In the genomic region with DNA sequence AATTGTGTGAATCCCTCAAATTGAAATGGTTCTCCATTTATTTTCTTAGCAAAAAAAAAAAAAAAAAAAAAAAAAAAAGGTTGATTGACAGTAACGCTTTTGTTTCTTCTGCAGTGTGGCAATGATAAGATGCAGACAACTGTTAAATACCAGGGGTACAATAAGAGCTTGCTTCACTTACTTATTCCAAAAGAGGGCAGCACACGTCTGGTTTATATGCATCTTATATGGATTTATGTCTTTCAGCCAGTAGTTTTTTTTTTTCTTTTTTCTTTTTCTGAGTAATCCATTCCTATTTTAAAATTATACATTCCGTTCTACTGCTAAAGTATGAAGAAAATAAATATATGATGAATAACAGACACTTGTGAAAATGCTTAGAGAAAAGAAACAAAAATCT, we compare ENCODE assay signal across 9 mouse cellular contexts.
DNase-seq lines count a peak whose midpoint lies in the region; ATAC-seq and TF ChIP-seq lines count a peak whose summit lies in the region.
"Had no signal": no experiment of that assay in that cellular context is flagged by ENCODE, and none has a peak within 500 bp of the region (broad histone marks: within the 10 kb centered on the region; RNA-seq: fewer than 3 reads in every experiment).

No protein-coding gene starts in this region.

- H3K9me3 ChIP-seq in MEL (replicated peaks; ENCODE audit: insufficient read depth, low read length), result no peaks in the 10 kb centered on the region
- H3K9me3 ChIP-seq in forebrain, embryonic 16.5 days (ENCODE audit: control insufficient read depth, low read length), result no peaks in the 10 kb centered on the region

- H3K27ac ChIP-seq in kidney, adult 2 months (ENCODE audit: insufficient read depth, low read depth, low read length), result no peak overlapping the region
- H3K27ac ChIP-seq in MEL (ENCODE audit: control insufficient read depth, low read depth, low read length), result no peak overlapping the region
- H3K27ac ChIP-seq in forebrain, embryonic 16.5 days (ENCODE audit: low read length), result no peak overlapping the region
- no peak overlapping the region for H3K27ac ChIP-seq in thymus, adult 2 months (ENCODE audit: control insufficient read depth, insufficient read depth, low read length)
- H3K27ac ChIP-seq: liver, embryonic 14.5 days had no signal

- peak; percentile 14 for DNase-seq in kidney, adult 2 months
- no peak for DNase-seq in kidney, postnatal 10 days
- DNase-seq in 3T3-L1 (ENCODE audit: low read depth, low spot score) (peak; percentile 66), MEL (ENCODE audit: low read depth, low spot score) (peak; percentile 76)
- DNase-seq in T-cell, adult 2 months (ENCODE audit: low spot score), result no peak
- no peak for DNase-seq in cerebellum, adult 9-10 months
- DNase-seq in thymus, adult 2 months, result no peak

- peak; percentile 96 for ATAC-seq in forebrain, embryonic 16.5 days

- no peak overlapping the region for H3K4me2 ChIP-seq in forebrain, embryonic 16.5 days (ENCODE audit: low read length)

- H3K36me3 ChIP-seq in kidney, adult 2 months (ENCODE audit: control insufficient read depth, insufficient read depth, low read length), result no peaks in the 10 kb centered on the region
- H3K36me3 ChIP-seq in MEL (ENCODE audit: control insufficient read depth in 1 of 2, insufficient read depth in 2 of 2, low read length in 2 of 2), result no peaks in the 10 kb centered on the region
- no peaks in the 10 kb centered on the region for H3K36me3 ChIP-seq in forebrain, embryonic 16.5 days (ENCODE audit: control insufficient read depth, insufficient read depth)
- no peaks in the 10 kb centered on the region for H3K36me3 ChIP-seq in thymus, adult 2 months (ENCODE audit: control insufficient read depth, insufficient read depth, low read length)

- no peaks in the 10 kb centered on the region for H3K27me3 ChIP-seq in kidney, adult 2 months (replicated peaks; ENCODE audit: control insufficient read depth, insufficient read depth, low read length)
- H3K27me3 ChIP-seq in MEL (ENCODE audit: control insufficient read depth in 1 of 2, insufficient read depth in 2 of 2, low read length in 2 of 2), result no peaks in the 10 kb centered on the region
- no peaks in the 10 kb centered on the region for H3K27me3 ChIP-seq in forebrain, embryonic 16.5 days (replicated peaks; ENCODE audit: control insufficient read depth, insufficient read depth, low read length)
- H3K27me3 ChIP-seq in thymus, adult 2 months (ENCODE audit: control insufficient read depth, insufficient read depth, low read length), result no peaks in the 10 kb centered on the region

- H3K4me3 ChIP-seq in kidney, adult 2 months (ENCODE audit: insufficient read depth, low read depth, low read length), result no peak overlapping the region
- no peak overlapping the region for H3K4me3 ChIP-seq in MEL (ENCODE audit: control insufficient read depth in 1 of 2, insufficient read depth in 1 of 2, low read depth in 2 of 2, low read length in 2 of 2)
- H3K4me3 ChIP-seq in forebrain, embryonic 16.5 days (replicated peaks; ENCODE audit: low read length), result no peak overlapping the region
- no peak overlapping the region for H3K4me3 ChIP-seq in thymus, adult 2 months (ENCODE audit: control insufficient read depth, insufficient read depth, low read length)

- H3K9ac ChIP-seq in MEL (ENCODE audit: control insufficient read depth, low read depth, low read length, poor library complexity, severe bottlenecking), result no peak overlapping the region
- H3K9ac ChIP-seq in forebrain, embryonic 16.5 days (replicated peaks; ENCODE audit: low read depth, low read length), result no peak overlapping the region
- H3K9ac ChIP-seq: liver, embryonic 14.5 days had no signal

- TF ChIP-seq CTCF in kidney, adult 2 months (conservative IDR thresholded peaks at IDR 0.05; ENCODE audit: insufficient read depth, insufficient read length, low read depth, low read length), result no peak
- peak in 2 of 3 experiments; percentile 15 to 76; a peak in 2 of 6 replicates for TF ChIP-seq CTCF in MEL (IDR thresholded peaks at IDR 0.05 in 2 of 3, conservative IDR thresholded peaks at IDR 0.05 in 1 of 3; ENCODE audit: control insufficient read depth in 1 of 3, insufficient read depth in 1 of 3, low read depth in 2 of 3, low read length in 3 of 3, poor library complexity in 1 of 3, severe bottlenecking in 1 of 3)
- TF ChIP-seq CTCF in thymus, adult 2 months (IDR thresholded peaks at IDR 0.05; ENCODE audit: borderline replicate concordance, control insufficient read depth, extremely low read depth, insufficient read depth, low read length, poor library complexity), result no peak

- 40% methylated on average over 3 of the region's 3 CpGs for WGBS in kidney, adult 2 months
- 28% methylated on average over 3 of the region's 3 CpGs for WGBS in forebrain, embryonic 16.5 days
- WGBS in thymus, adult 2 months, result 41% methylated on average over 3 of the region's 3 CpGs

- H3K79me2 ChIP-seq in MEL (ENCODE audit: control insufficient read depth, insufficient read depth, low read length, poor library complexity), result no peaks in the 10 kb centered on the region

- H3K4me1 ChIP-seq in kidney, adult 2 months (ENCODE audit: control insufficient read depth, insufficient read depth, low read length), result no peaks in the 10 kb centered on the region
- H3K4me1 ChIP-seq in MEL (ENCODE audit: control insufficient read depth in 1 of 2, insufficient read depth in 2 of 2, low read length in 2 of 2), result no peaks in the 10 kb centered on the region
- no peaks in the 10 kb centered on the region for H3K4me1 ChIP-seq in forebrain, embryonic 16.5 days (replicated peaks; ENCODE audit: control insufficient read depth, insufficient read depth, low read length)
- no peaks in the 10 kb centered on the region for H3K4me1 ChIP-seq in thymus, adult 2 months (replicated peaks; ENCODE audit: control insufficient read depth, insufficient read depth, low read length)

- no peak for TF ChIP-seq EP300 in MEL (IDR thresholded peaks at IDR 0.05; ENCODE audit: low read depth in 1 of 2, low read length in 2 of 2)

- TF ChIP-seq RAD21 in MEL (IDR thresholded peaks at IDR 0.05; ENCODE audit: low read depth, low read length), result peak; percentile 91

- no peak for TF ChIP-seq POLR2A in kidney, adult 2 months (IDR thresholded peaks at IDR 0.05; ENCODE audit: low read depth, low read length)
- no peak for TF ChIP-seq POLR2A in MEL (IDR thresholded peaks at IDR 0.05; ENCODE audit: control insufficient read depth in 1 of 2, insufficient read depth in 1 of 2, low read depth in 1 of 2, low read length in 2 of 2, poor library complexity in 1 of 2)
- no peak for TF ChIP-seq POLR2A in thymus, adult 2 months (IDR thresholded peaks at IDR 0.05; ENCODE audit: control insufficient read depth, extremely low read depth, insufficient read depth, low read length, poor library complexity)

TF ChIP-seq in MEL, 35 proteins besides CTCF, POLR2A, EP300 and RAD21:
- TF ChIP-seq ETS1 (IDR thresholded peaks at IDR 0.05; ENCODE audit: low read depth, low read length) (no peak), RCOR1 (IDR thresholded peaks at IDR 0.05; ENCODE audit: low read depth, low read length) (no peak), ZMIZ1 (IDR thresholded peaks at IDR 0.05; ENCODE audit: low read depth, low read length) (no peak), GATA1 (IDR thresholded peaks at IDR 0.05; ENCODE audit: low read depth, low read length) (peak; percentile 44; the same call in 1 of the 2 replicates), POLR2AphosphoS2 (IDR thresholded peaks at IDR 0.05; ENCODE audit: low read length) (no peak), ELF1 (IDR thresholded peaks at IDR 0.05; ENCODE audit: low read depth, low read length) (no peak), BHLHE40 (IDR thresholded peaks at IDR 0.05; ENCODE audit: borderline replicate concordance, low read depth, low read length) (no peak), MAZ (IDR thresholded peaks at IDR 0.05; ENCODE audit: low read depth, low read length) (no peak), MYC (IDR thresholded peaks at IDR 0.05; ENCODE audit: low read depth, low read length) (no peak), SIN3A (IDR thresholded peaks at IDR 0.05; ENCODE audit: low read length) (no peak), NRF1 (IDR thresholded peaks at IDR 0.05; ENCODE audit: insufficient read depth, low read depth, low read length, poor library complexity, severe bottlenecking) (no peak), TBP (IDR thresholded peaks at IDR 0.05; ENCODE audit: low read depth, low read length) (no peak), MXI1 (IDR thresholded peaks at IDR 0.05; ENCODE audit: low read depth, low read length) (no peak), USF2 (IDR thresholded peaks at IDR 0.05; ENCODE audit: borderline replicate concordance in 1 of 2, insufficient read depth in 1 of 2, low read depth in 1 of 2, low read length in 2 of 2) (no peak), USF1 (IDR thresholded peaks at IDR 0.05; ENCODE audit: low read depth, low read length) (no peak), NELFE (IDR thresholded peaks at IDR 0.05; ENCODE audit: low read depth, low read length) (no peak), ZNF384 (IDR thresholded peaks at IDR 0.05; ENCODE audit: low read depth, low read length) (peak; percentile 96), GABPA (IDR thresholded peaks at IDR 0.05; ENCODE audit: low read depth, low read length) (no peak), HCFC1 (IDR thresholded peaks at IDR 0.05; ENCODE audit: low read depth, low read length) (no peak), POLR2AphosphoS5 (IDR thresholded peaks at IDR 0.05; ENCODE audit: borderline replicate concordance, low read depth, low read length) (no peak), ZC3H11A (IDR thresholded peaks at IDR 0.05; ENCODE audit: low read depth, low read length) (peak; percentile 89), UBTF (IDR thresholded peaks at IDR 0.05; ENCODE audit: borderline replicate concordance, insufficient read depth, low read depth, low read length) (no peak), E2F4 (IDR thresholded peaks at IDR 0.05; ENCODE audit: borderline replicate concordance, low read depth, low read length) (no peak), CHD1 (IDR thresholded peaks at IDR 0.05; ENCODE audit: low read depth, low read length) (no peak), MEF2A (IDR thresholded peaks at IDR 0.05; ENCODE audit: extremely low read depth, insufficient replicate concordance, low read depth, low read length, poor library complexity, severe bottlenecking) (no peak), ZKSCAN1 (IDR thresholded peaks at IDR 0.05; ENCODE audit: low read depth, low read length) (no peak; the same call in 1 of the 2 replicates), SMC3 (IDR thresholded peaks at IDR 0.05; ENCODE audit: low read depth, low read length) (peak; percentile 78), TAL1 (IDR thresholded peaks at IDR 0.05; ENCODE audit: low read length) (no peak), TCF12 (IDR thresholded peaks at IDR 0.05; ENCODE audit: low read depth, low read length) (no peak), MYB (IDR thresholded peaks at IDR 0.05; ENCODE audit: low read depth, low read length) (no peak), CHD2 (IDR thresholded peaks at IDR 0.05; ENCODE audit: low read length) (no peak), MAX (IDR thresholded peaks at IDR 0.05; ENCODE audit: low read length) (no peak)
TF ChIP-seq in MEL: peak in this region for 4.

Comparison
In these comparisons a context has a peak if more than half of its experiments do, and no peak if none do; other contexts are left out.
1. DNase-seq: peak in kidney, adult 2 months (single experiment), 3T3-L1 (single experiment) and MEL (single experiment); none in kidney, postnatal 10 days (single experiment), T-cell, adult 2 months (single experiment), cerebellum, adult 9-10 months (single experiment) and thymus, adult 2 months (single experiment).
2. CTCF ChIP-seq: peak in MEL (2 of 3); none in kidney, adult 2 months (single experiment) and thymus, adult 2 months (single experiment).